Mouse (Mus musculus): ENCODE results near the gene Fam234b. TPM values are rescaled to one million over a fixed set of nuclear protein-coding genes. Genes with fewer than 3 reads are reported as not detected.

Gene Fam234b
- polyA plus RNA-seq, 1 experiment from 2014 or later: 5.7 TPM

GRCm38 (mm10) chr6:135279286-135279685 lies 81.5 kb downstream of the Fam234b start:
- TF ChIP-seq CTCF (IDR thresholded peaks at IDR 0.05) (no peak), EP300 (IDR thresholded peaks at IDR 0.05) (no peak)
- H3K9me3 ChIP-seq (ENCODE audit: low read length): no peaks in the 10 kb centered on the region
- no peaks in the 10 kb centered on the region for H3K27me3 ChIP-seq (replicated peaks; ENCODE audit: insufficient read depth, low read length)
- H3K4me1 ChIP-seq (ENCODE audit: insufficient read depth, low read depth, low read length): no peaks in the 10 kb centered on the region
- H3K4me2 ChIP-seq (replicated peaks; ENCODE audit: low read depth, low read length): no peak overlapping the region
- ATAC-seq (no peak), DNase-seq (ENCODE audit: low spot score) (no peak)
- 35% methylated on average over 5 of the region's 5 CpGs for WGBS
- H3K27ac ChIP-seq (ENCODE audit: low read length): no peak overlapping the region
- H3K36me3 ChIP-seq (ENCODE audit: insufficient read depth, low read length): no peaks in the 10 kb centered on the region
- H3K4me3 ChIP-seq (ENCODE audit: low read depth, low read length): no peak overlapping the region
- no peak overlapping the region for H3K9ac ChIP-seq (replicated peaks; ENCODE audit: low read depth)

- DNase-seq (ENCODE audit: low spot score) (no peak), ATAC-seq (no peak)
- H3K9me3 ChIP-seq (ENCODE audit: low read length): no peaks in the 10 kb centered on the region
- no peaks in the 10 kb centered on the region for H3K4me1 ChIP-seq (ENCODE audit: insufficient read depth, low read depth, low read length)
- no peaks in the 10 kb centered on the region for H3K27me3 ChIP-seq (replicated peaks; ENCODE audit: insufficient read depth, low read length)
- H3K27ac ChIP-seq (ENCODE audit: low read length): no peak overlapping the region
- no peak overlapping the region for H3K9ac ChIP-seq (replicated peaks; ENCODE audit: low read depth)
- H3K36me3 ChIP-seq (ENCODE audit: insufficient read depth, low read length): no peaks in the 10 kb centered on the region
- no peak overlapping the region for H3K4me3 ChIP-seq (ENCODE audit: low read depth, low read length)
- no peak overlapping the region for H3K4me2 ChIP-seq (replicated peaks; ENCODE audit: low read depth, low read length)
- TF ChIP-seq EP300 (IDR thresholded peaks at IDR 0.05) (no peak), CTCF (IDR thresholded peaks at IDR 0.05) (no peak)
- 44% methylated on average over 10 of the region's 10 CpGs for WGBS
Observed at GRCm38 (mm10) chr6:135279856-135280255, 82.1 kb downstream of the Fam234b start.

- DNase-seq (ENCODE audit: low spot score) (peak; percentile 69), ATAC-seq (peak; percentile 54)
- H3K9me3 ChIP-seq (ENCODE audit: low read length): no peaks in the 10 kb centered on the region
- H3K36me3 ChIP-seq (ENCODE audit: insufficient read depth, low read length): no peaks in the 10 kb centered on the region
- no peak overlapping the region for H3K9ac ChIP-seq (replicated peaks; ENCODE audit: low read depth)
- peaks cover 5% of the 10 kb centered on the region; the same call in 1 of the 2 replicates for H3K4me1 ChIP-seq (ENCODE audit: insufficient read depth, low read depth, low read length)
- no peak for TF ChIP-seq CTCF (IDR thresholded peaks at IDR 0.05)
- no peak for TF ChIP-seq EP300 (IDR thresholded peaks at IDR 0.05)
- no peak overlapping the region for H3K4me2 ChIP-seq (replicated peaks; ENCODE audit: low read depth, low read length)
- H3K27me3 ChIP-seq (replicated peaks; ENCODE audit: insufficient read depth, low read length): no peaks in the 10 kb centered on the region
- no peak overlapping the region for H3K27ac ChIP-seq (ENCODE audit: low read length)
- WGBS: 43% methylated on average over 4 of the region's 4 CpGs
- H3K4me3 ChIP-seq (ENCODE audit: low read depth, low read length): no peak overlapping the region
Observed at GRCm38 (mm10) chr6:135292391-135292790, 94.6 kb downstream of the Fam234b start.

- WGBS: 32% methylated on average over 6 of the region's 6 CpGs
- peaks cover 5% of the 10 kb centered on the region; the same call in 1 of the 2 replicates for H3K4me1 ChIP-seq (ENCODE audit: insufficient read depth, low read depth, low read length)
- no peaks in the 10 kb centered on the region for H3K27me3 ChIP-seq (replicated peaks; ENCODE audit: insufficient read depth, low read length)
- DNase-seq (ENCODE audit: low spot score) (peak; percentile 76), ATAC-seq (peak; percentile 30; the same call in 1 of the 2 replicates)
- H3K27ac ChIP-seq (ENCODE audit: low read length): 0 out of 2 replicates have a peak overlapping the region, but pooled peaks have one; percentile 51
- no peak overlapping the region for H3K4me2 ChIP-seq (replicated peaks; ENCODE audit: low read depth, low read length)
- TF ChIP-seq CTCF (IDR thresholded peaks at IDR 0.05) (no peak), EP300 (IDR thresholded peaks at IDR 0.05) (peak; percentile 61; the same call in 1 of the 2 replicates)
- H3K4me3 ChIP-seq (ENCODE audit: low read depth, low read length): no peak overlapping the region
- no peak overlapping the region for H3K9ac ChIP-seq (replicated peaks; ENCODE audit: low read depth)
- no peaks in the 10 kb centered on the region for H3K36me3 ChIP-seq (ENCODE audit: insufficient read depth, low read length)
- H3K9me3 ChIP-seq (ENCODE audit: low read length): no peaks in the 10 kb centered on the region
Observed at GRCm38 (mm10) chr6:135294150-135294549, 96.4 kb downstream of the Fam234b start.

Other genes starting within 250 kb of the Fam234b start
- gene Apold1, start 216.3 kb upstream of the Fam234b start, polyA plus RNA-seq (2015; fragmentation: Nextera tagmentation; extraction: Ambion mirVana): 3.5 and 4.2 TPM in 2 replicates
- 91.6 and 97.1 TPM in 2 replicates for gene Ddx47, start 186.4 kb upstream of the Fam234b start, polyA plus RNA-seq (2015; fragmentation: Nextera tagmentation; extraction: Ambion mirVana)
- 601 and 607 TPM in 2 replicates for gene Gprc5a, start 132.3 kb upstream of the Fam234b start, polyA plus RNA-seq (2015; fragmentation: Nextera tagmentation; extraction: Ambion mirVana)
- not detected in 2 replicates for gene Gprc5d, start 79.7 kb upstream of the Fam234b start, polyA plus RNA-seq (2015; fragmentation: Nextera tagmentation; extraction: Ambion mirVana)
- gene Hebp1, start within 50 bp of the Fam234b start, polyA plus RNA-seq (2015; fragmentation: Nextera tagmentation; extraction: Ambion mirVana): 16.3 and 16.5 TPM in 2 replicates
- 2.9 and 5.5 TPM in 2 replicates for gene Gsg1, start 56.4 kb downstream of the Fam234b start, polyA plus RNA-seq (2015; fragmentation: Nextera tagmentation; extraction: Ambion mirVana)
- 0.42 and 1.6 TPM in 2 replicates for gene Pbp2, start 112.4 kb downstream of the Fam234b start, polyA plus RNA-seq (2015; fragmentation: Nextera tagmentation; extraction: Ambion mirVana)
- gene Emp1, start 164.6 kb downstream of the Fam234b start, polyA plus RNA-seq (2015; fragmentation: Nextera tagmentation; extraction: Ambion mirVana): 127 and 136 TPM in 2 replicates

All from lung, postnatal 0 days (tissue).